Mouse (Mus musculus) monocyte, adult 5-6 weeks (primary cell): ENCODE data around the gene Adamts2. TPM values are rescaled to one million over a fixed set of nuclear protein-coding genes. Genes with fewer than 3 reads are reported as not detected.
A peak's percentile ranks its signal among the peaks of the same experiment; 100 is the strongest.

Source experiments
- ATAC-seq: fragments of 153-309, 156-312 bp; replicated peaks from 2 replicates; pipeline ENCODE4 v1.8.0; 2017; ENCODE audit warnings: mild to moderate bottlenecking; ENCODE audit not compliant: low TSS enrichment, insufficient number of reproducible peaks, severe bottlenecking, poor library complexity, low FRiP score
- total RNA-seq: library from RNA; stranded (forward); fragments of 200-1000, 200-491, 200-594 nt; gene quantifications from 3 replicates; pipeline ENCODE4 v1.2.3, GENCODE M21; 2017

Gene Adamts2
- total RNA-seq, 1 experiment from 2014 or later = not detected

GRCm38 (mm10) chr11:50620926-50621325, 19.0 kb downstream of the Adamts2 start:
- ATAC-seq = no peak

- ATAC-seq = no peak
Observed at GRCm38 (mm10) chr11:50621364-50621763, 19.5 kb downstream of the Adamts2 start.

- no peak for ATAC-seq
Observed at GRCm38 (mm10) chr11:50622238-50622726, 20.4 kb downstream of the Adamts2 start.

- ATAC-seq = no peak
Observed at GRCm38 (mm10) chr11:50623806-50624205, 21.9 kb downstream of the Adamts2 start.

GRCm38 (mm10) chr11:50624239-50624638, 22.4 kb downstream of the Adamts2 start:
- no peak for ATAC-seq

- ATAC-seq = no peak
Observed at GRCm38 (mm10) chr11:50624720-50625119, 22.8 kb downstream of the Adamts2 start.

GRCm38 (mm10) chr11:50628915-50629314, 27.0 kb downstream of the Adamts2 start:
- ATAC-seq = no peak

GRCm38 (mm10) chr11:50630462-50630861, 28.6 kb downstream of the Adamts2 start:
- no peak; the same call in 1 of the 2 replicates for ATAC-seq

- no peak for ATAC-seq
Observed at GRCm38 (mm10) chr11:50632270-50632669, 30.4 kb downstream of the Adamts2 start.

GRCm38 (mm10) chr11:50635051-50635590, 33.2 kb downstream of the Adamts2 start:
- no peak for ATAC-seq

- ATAC-seq = no peak
Observed at GRCm38 (mm10) chr11:50637026-50637425, 35.1 kb downstream of the Adamts2 start.

GRCm38 (mm10) chr11:50638197-50638867, 36.4 kb downstream of the Adamts2 start:
- ATAC-seq = peak; percentile 36; the same call in 1 of the 2 replicates

- ATAC-seq = no peak
Observed at GRCm38 (mm10) chr11:50638868-50639220, 37.0 kb downstream of the Adamts2 start.

- no peak for ATAC-seq
Observed at GRCm38 (mm10) chr11:50642583-50642982, 40.7 kb downstream of the Adamts2 start.

- ATAC-seq = no peak
Observed at GRCm38 (mm10) chr11:50646148-50646547, 44.3 kb downstream of the Adamts2 start.

- no peak for ATAC-seq
Observed at GRCm38 (mm10) chr11:50648143-50648807, 46.4 kb downstream of the Adamts2 start.

GRCm38 (mm10) chr11:50650037-50650436, 48.2 kb downstream of the Adamts2 start:
- no peak for ATAC-seq

GRCm38 (mm10) chr11:50653746-50654431, 52.0 kb downstream of the Adamts2 start:
- no peak for ATAC-seq

GRCm38 (mm10) chr11:50658826-50659225, 56.9 kb downstream of the Adamts2 start:
- ATAC-seq = no peak
